Mouse (Mus musculus): Measurements from ENCODE around the gene Hgfac.

Hgfac gene

GRCm38 (mm10) chr5:35041268-35041829 is at the start of gene Hgfac:
TSS of gene Hgfac (plus strand) at chr5:35041509.
- DNase-seq = no peak

- no peak for DNase-seq
Measured at GRCm38 (mm10) chr5:34998754-34999153, 42.6 kb upstream of the Hgfac start.

- DNase-seq = no peak
Measured at GRCm38 (mm10) chr5:34999281-34999680, 42.0 kb upstream of the Hgfac start.

- DNase-seq = no peak
Measured at GRCm38 (mm10) chr5:35000323-35000722, 41.0 kb upstream of the Hgfac start.

- DNase-seq = no peak
Measured at GRCm38 (mm10) chr5:35001144-35001543, 40.2 kb upstream of the Hgfac start.

GRCm38 (mm10) chr5:35003611-35004162 is 37.6 kb upstream of the Hgfac start:
- no peak for DNase-seq

GRCm38 (mm10) chr5:35004769-35005168 is 36.5 kb upstream of the Hgfac start:
- no peak for DNase-seq

GRCm38 (mm10) chr5:35005659-35006058 is 35.6 kb upstream of the Hgfac start:
- DNase-seq = no peak

- no peak for DNase-seq
Measured at GRCm38 (mm10) chr5:35006599-35006998, 34.7 kb upstream of the Hgfac start.

- no peak for DNase-seq
Measured at GRCm38 (mm10) chr5:35009163-35009562, 32.1 kb upstream of the Hgfac start.

- DNase-seq = no peak
Measured at GRCm38 (mm10) chr5:35010656-35011055, 30.7 kb upstream of the Hgfac start.

- DNase-seq = no peak
Measured at GRCm38 (mm10) chr5:35011156-35011923, 30.0 kb upstream of the Hgfac start.

- DNase-seq = no peak
Measured at GRCm38 (mm10) chr5:35014036-35014435, 27.3 kb upstream of the Hgfac start.

GRCm38 (mm10) chr5:35019673-35020300 is 21.5 kb upstream of the Hgfac start:
- no peak for DNase-seq

- DNase-seq = no peak
Measured at GRCm38 (mm10) chr5:35020410-35021241, 20.7 kb upstream of the Hgfac start.

GRCm38 (mm10) chr5:35024975-35025374 is 16.3 kb upstream of the Hgfac start:
- DNase-seq = no peak

GRCm38 (mm10) chr5:35029303-35029702 is 12.0 kb upstream of the Hgfac start:
- no peak for DNase-seq

- no peak for DNase-seq
Measured at GRCm38 (mm10) chr5:35029755-35030154, 11.6 kb upstream of the Hgfac start.

GRCm38 (mm10) chr5:35033068-35033467 is 8.2 kb upstream of the Hgfac start:
- no peak for DNase-seq

GRCm38 (mm10) chr5:35033619-35034018 is 7.7 kb upstream of the Hgfac start:
- DNase-seq = no peak

GRCm38 (mm10) chr5:35035141-35035540 is 6.2 kb upstream of the Hgfac start:
- DNase-seq = no peak

GRCm38 (mm10) chr5:35035795-35036194 is 5.5 kb upstream of the Hgfac start:
- DNase-seq = no peak

- no peak for DNase-seq
Measured at GRCm38 (mm10) chr5:35037438-35037837, 3.9 kb upstream of the Hgfac start.

All from layer of hippocampus, adult 9-11 months (tissue).